Mouse (Mus musculus) neural tube, embryonic 11.5 days (tissue): Measurements from ENCODE around the gene Lrrc31. TPM values are rescaled to one million over a fixed set of nuclear protein-coding genes. Genes with fewer than 3 reads are reported as not detected.

ENCODE experiments used
- ATAC-seq: fragments of 200-750 bp; cut with Nextera tagmentation; 2 replicates; pipeline ENCODE4 v1.8.0; 2017; ENCODE audit warnings: moderate number of reproducible peaks, mild to moderate bottlenecking, moderate TSS enrichment, moderate library complexity; ENCODE audit not compliant: insufficient read depth, low FRiP score, low TSS enrichment
- DNase-seq: peaks from one replicate; pipeline ENCODE4 v3.0.0-alpha.2; 2015; ENCODE audit warnings: low spot score
- H3K27ac ChIP-seq: fragments of 300-500 bp; sonication (generic); 2 replicates; pipeline ENCODE4 v1.5.1; 2014; ENCODE audit warnings: low read depth, mild to moderate bottlenecking, low read length
- H3K27me3 ChIP-seq: fragments of 300-500 bp; sonication (generic); 2 replicates; pipeline ENCODE4 v1.6.1; 2014; ENCODE audit warnings: mild to moderate bottlenecking, low read length, mixed read lengths; ENCODE audit not compliant: control insufficient read depth, insufficient read depth
- H3K36me3 ChIP-seq: fragments of 300-500 bp; sonication (generic); 2 replicates; pipeline ENCODE4 v1.6.1; 2014; ENCODE audit warnings: mild to moderate bottlenecking, low read length, moderate library complexity, mixed read lengths; ENCODE audit not compliant: control insufficient read depth, insufficient read depth
- H3K4me1 ChIP-seq: fragments of 300-500 bp; sonication (generic); 2 replicates; pipeline ENCODE4 v1.6.1; 2014; ENCODE audit warnings: low read length, mixed read lengths; ENCODE audit not compliant: control insufficient read depth, insufficient read depth
- H3K4me2 ChIP-seq: fragments of 300-500 bp; sonication (generic); 2 replicates; pipeline ENCODE4 v1.6.1; 2014; ENCODE audit warnings: low read depth, mild to moderate bottlenecking, moderate library complexity
- H3K4me3 ChIP-seq: fragments of 300-500 bp; sonication (generic); 2 replicates; pipeline ENCODE4 v1.5.1; 2014; ENCODE audit warnings: low read depth, low read length
- H3K9ac ChIP-seq: fragments of 300-500 bp; sonication (generic); 2 replicates; pipeline ENCODE4 v1.6.1; 2014; ENCODE audit warnings: mild to moderate bottlenecking, low read length
- H3K9me3 ChIP-seq: fragments of 300-500 bp; sonication (generic); 2 replicates; pipeline ENCODE4 v1.6.1; 2016; ENCODE audit warnings: low read length; ENCODE audit not compliant: control insufficient read depth
- WGBS: fragments of 180-500 bp; shearing (Covaris S2); extraction: QIAGEN DNeasy Blood & Tissue Kit; methylation state at CpG from one replicate; pipeline ENCODE4 v1.1.7; 2014; 5-methylcytosine and 5-hydroxymethylcytosine counted together
- polyA plus RNA-seq: library from polyadenylated mRNA; unstranded; fragments of >200 nt; fragmentation: Nextera tagmentation; extraction: Ambion mirVana; gene quantifications from 2 replicates; pipeline ENCODE4 v1.2.1, GENCODE M21; 2014

The Lrrc31 gene
- polyA plus RNA-seq, 1 experiment from 2014 or later = not detected

DNA sequence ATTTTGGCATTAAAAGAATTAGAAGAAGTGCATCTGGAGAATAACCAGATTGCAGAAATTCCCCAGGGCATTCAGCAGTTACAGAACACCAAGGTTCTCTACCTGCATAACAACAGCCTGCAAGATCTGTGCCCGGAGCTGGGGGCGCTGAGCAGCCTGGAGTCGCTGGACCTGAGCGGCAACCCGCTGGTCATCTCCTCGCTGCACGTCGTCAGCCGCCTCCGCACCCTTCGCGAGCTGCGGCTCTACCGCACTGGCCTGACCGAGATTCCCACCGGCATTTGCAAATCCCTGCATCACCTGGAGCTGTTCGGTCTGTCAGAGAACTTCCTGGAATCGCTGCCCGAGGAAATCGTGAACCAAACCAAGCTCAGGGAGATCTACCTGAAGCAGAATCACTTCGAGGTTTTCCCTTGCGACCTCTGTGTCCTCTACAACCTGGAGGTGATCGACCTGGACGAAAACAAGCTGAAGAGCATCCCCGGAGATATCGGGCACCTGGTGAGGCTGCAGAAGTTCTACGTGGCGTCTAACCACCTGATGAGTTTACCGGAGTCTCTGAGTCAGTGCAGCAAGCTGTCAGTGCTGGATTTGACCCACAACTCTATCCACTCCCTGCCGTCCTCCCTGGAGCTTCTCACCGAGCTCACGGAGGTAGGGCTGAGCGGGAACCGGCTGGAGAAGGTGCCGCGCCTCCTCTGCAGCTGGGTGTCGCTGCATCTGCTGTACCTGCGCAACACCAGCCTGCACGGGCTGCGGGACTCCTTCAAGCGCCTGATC is 49.4 kb downstream of the Lrrc31 start:
- Histone ChIP-seq H3K4me2 (peak overlapping the region; percentile 67), H3K27ac (no peak overlapping the region), H3K4me3 (peak overlapping the region; percentile 33), H3K9ac (no peak overlapping the region), H3K27me3 (peaks cover 18% of the 10 kb centered on the region), H3K9me3 (no peaks in the 10 kb centered on the region), H3K4me1 (0 out of 2 replicates have a peak, but pooled peaks cover 8% of the 10 kb centered on the region), H3K36me3 (no peaks in the 10 kb centered on the region)
- ATAC-seq = 0 out of 2 replicates have a peak, but pooled peaks have one; percentile 29
- DNase-seq = peak; percentile 28
- WGBS = 2% methylated on average over 41 of the region's 41 CpGs

DNA sequence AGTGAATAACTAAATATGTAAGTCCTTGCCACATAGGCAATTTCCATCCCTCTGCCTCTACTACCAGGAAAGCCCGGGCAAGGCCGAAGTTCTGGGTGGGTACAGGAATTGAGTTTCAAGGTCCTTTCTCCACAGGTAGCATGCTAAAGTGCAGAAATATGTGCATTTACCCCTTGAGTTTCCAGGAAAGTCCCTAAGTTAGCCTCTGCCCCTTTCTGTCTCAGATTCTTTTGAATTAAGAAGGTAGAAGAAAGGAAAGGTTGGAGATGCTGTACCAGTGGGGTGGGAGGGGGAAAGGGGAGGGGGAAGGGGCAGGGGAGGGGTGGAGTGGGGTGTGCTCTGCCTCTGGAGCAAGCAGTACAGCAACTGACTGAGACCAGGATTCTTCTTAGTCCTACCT is 51.2 kb downstream of the Lrrc31 start:
- Histone ChIP-seq H3K9me3 (no peaks in the 10 kb centered on the region), H3K4me3 (no peak overlapping the region), H3K27me3 (peaks cover 18% of the 10 kb centered on the region), H3K4me1 (0 out of 2 replicates have a peak, but pooled peaks cover 8% of the 10 kb centered on the region), H3K36me3 (no peaks in the 10 kb centered on the region), H3K27ac (no peak overlapping the region), H3K4me2 (no peak overlapping the region), H3K9ac (no peak overlapping the region)
- DNase-seq (no peak), ATAC-seq (no peak)
- 98% methylated on average over 2 of the region's 2 CpGs for WGBS

DNA sequence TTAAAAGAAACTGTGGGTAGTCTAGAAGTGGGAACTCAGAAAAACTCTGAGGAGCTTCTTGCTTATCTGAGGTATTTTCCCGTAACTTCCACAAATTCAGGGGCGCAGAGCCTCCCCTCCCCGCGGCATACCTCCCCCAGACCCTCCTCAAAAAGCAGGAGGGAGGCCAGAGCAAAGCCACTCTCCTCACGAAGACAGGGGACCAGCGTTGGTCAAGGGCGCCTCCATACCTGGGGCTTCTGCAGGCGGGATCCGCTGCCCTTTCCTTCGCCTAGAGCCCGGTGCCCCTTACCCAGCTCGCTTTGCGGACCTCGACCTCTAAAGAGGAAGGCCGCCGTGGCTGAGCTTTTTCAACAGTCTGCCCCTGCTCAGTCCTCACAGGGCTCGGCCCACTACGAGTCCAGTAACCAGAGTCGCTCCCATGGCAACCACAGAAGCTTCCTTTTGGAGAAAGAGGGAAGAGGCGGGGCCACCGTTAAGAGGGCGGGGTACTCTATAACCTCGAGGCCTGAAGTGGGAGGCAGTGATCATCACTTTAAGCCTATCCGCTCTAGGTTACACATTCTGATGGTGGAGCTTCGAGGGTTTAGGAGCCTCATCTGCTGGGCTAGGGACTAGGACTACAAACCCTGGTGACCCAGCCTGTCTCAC is 52.1 kb downstream of the Lrrc31 start, which contains the start of gene Lrrc34:
TSS of gene Lrrc34 (minus strand) at position 430 of the 651 bp plus-strand sequence.
- no peaks in the 10 kb centered on the region for H3K36me3 ChIP-seq
- H3K4me2 ChIP-seq = peak within 1 kb of the TSS; percentile 63
- H3K4me3 ChIP-seq = peak within 1 kb of the TSS; percentile 31
- 2% methylated on average over 25 of the region's 25 CpGs for WGBS
- peaks cover 18% of the 10 kb centered on the region for H3K27me3 ChIP-seq
- 0 out of 2 replicates have a peak, but pooled peaks cover 8% of the 10 kb centered on the region for H3K4me1 ChIP-seq
- H3K27ac ChIP-seq = no peak within 1 kb of the TSS
- peak; percentile 92 for ATAC-seq
- H3K9me3 ChIP-seq = no peaks in the 10 kb centered on the region
- peak; percentile 73 for DNase-seq
- H3K9ac ChIP-seq = peak within 1 kb of the TSS; percentile 54

DNA sequence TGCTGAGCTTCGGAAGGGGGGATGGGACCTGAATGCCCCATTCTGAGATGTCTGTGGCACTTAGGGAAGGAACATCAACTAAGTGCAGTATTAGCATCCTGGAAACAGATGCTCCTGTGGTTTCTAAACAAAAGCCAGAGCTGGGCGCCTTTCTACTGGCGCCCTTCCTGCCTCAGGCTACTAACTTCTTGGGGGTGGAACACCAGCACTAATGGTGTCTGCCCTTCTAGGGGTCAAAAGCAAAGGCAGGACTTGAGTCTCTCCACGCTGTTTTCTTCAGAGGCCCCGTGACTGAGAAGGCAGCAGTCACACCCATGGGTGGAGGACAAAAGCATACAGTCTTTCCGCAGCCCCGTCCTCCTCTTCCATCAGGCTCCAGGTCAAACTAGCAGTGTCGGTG is 52.9 kb downstream of the Lrrc31 start:
- Histone ChIP-seq H3K4me1 (0 out of 2 replicates have a peak, but pooled peaks cover 8% of the 10 kb centered on the region), H3K9ac (no peak overlapping the region), H3K4me3 (no peak overlapping the region), H3K27ac (no peak overlapping the region), H3K36me3 (no peaks in the 10 kb centered on the region), H3K27me3 (peaks cover 18% of the 10 kb centered on the region), H3K9me3 (no peaks in the 10 kb centered on the region), H3K4me2 (no peak overlapping the region)
- ATAC-seq (no peak), DNase-seq (no peak)
- WGBS = 46% methylated on average over 8 of the region's 8 CpGs

DNA sequence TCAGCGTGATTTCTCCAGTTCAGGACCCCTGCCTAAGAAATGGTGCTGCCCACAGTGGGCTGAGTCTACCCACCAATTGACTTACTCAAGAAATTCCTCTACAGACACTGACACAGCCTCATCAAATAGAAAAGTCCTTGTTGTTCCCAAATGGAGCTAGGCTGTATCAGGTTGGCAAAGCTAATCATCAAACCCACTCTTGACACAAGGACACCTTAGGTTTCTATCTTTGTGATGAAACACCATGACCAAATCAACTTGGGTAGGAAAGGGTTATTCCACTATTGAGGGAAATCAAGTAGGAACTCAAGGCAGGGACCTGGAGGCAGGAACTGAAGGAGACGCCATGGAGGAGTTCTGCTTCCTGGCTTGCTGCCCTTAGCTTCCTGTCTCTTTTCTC is 55.4 kb downstream of the Lrrc31 start, which contains the start of gene Lrriq4:
TSS of gene Lrriq4 (plus strand) at position 301 of the 400 bp plus-strand sequence.
- no peaks in the 10 kb centered on the region for H3K9me3 ChIP-seq
- no peak within 1 kb of the TSS for H3K4me3 ChIP-seq
- H3K27ac ChIP-seq = no peak within 1 kb of the TSS
- H3K27me3 ChIP-seq = peaks cover under 1% of the 10 kb centered on the region; the same call in 1 of the 2 replicates
- no peaks in the 10 kb centered on the region for H3K4me1 ChIP-seq
- H3K9ac ChIP-seq = no peak within 1 kb of the TSS
- no peaks in the 10 kb centered on the region for H3K36me3 ChIP-seq
- 74% methylated on average over 2 of the region's 2 CpGs for WGBS
- ATAC-seq (no peak), DNase-seq (no peak)
- no peak within 1 kb of the TSS for H3K4me2 ChIP-seq

DNA sequence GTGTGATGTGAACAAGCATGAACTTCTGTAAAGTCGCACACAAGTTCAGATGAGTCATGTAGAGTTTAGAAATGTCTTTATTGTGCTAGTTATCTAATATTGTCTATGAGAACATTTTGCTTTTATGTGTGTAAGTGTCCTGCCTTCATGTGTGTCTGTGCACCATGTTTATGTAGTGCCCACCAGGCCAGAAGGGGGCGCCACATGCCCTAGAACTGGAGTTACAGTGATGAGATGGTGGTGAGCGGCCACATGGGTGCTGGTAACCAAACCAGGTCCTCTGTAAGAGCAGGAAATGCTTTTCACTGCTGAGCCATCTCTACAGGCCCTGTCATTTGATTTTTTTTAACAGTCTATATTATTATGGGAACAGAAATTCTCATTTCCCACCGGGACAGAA is 64.0 kb downstream of the Lrrc31 start:
- H3K27me3 ChIP-seq = no peaks in the 10 kb centered on the region
- no peaks in the 10 kb centered on the region for H3K9me3 ChIP-seq
- no peak for DNase-seq
- no peak overlapping the region for H3K9ac ChIP-seq
- H3K27ac ChIP-seq = no peak overlapping the region
- 78% methylated on average over 4 of the region's 4 CpGs for WGBS
- H3K4me3 ChIP-seq = no peak overlapping the region
- no peaks in the 10 kb centered on the region for H3K4me1 ChIP-seq
- no peaks in the 10 kb centered on the region for H3K36me3 ChIP-seq
- H3K4me2 ChIP-seq = no peak overlapping the region
- no peak for ATAC-seq

DNA sequence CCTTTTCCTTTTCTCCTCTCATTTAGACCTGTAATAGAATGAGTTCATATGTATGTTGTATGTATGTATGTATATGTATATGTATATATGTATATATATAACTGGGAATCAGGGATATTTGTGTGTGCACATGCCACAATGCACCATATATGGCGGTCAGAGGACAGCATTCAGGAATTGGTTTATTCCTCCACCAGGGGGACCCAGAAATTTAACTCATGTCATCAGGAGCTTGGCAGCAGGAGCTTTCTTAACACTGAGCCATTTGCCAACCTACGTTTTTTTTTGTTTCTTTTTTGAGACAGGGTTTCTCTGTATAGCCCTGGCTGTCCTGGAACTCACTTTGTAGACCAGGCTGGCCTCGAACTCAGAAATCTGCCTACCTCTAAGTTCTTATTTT is 66.0 kb downstream of the Lrrc31 start:
- Histone ChIP-seq H3K27ac (no peak overlapping the region), H3K4me1 (no peaks in the 10 kb centered on the region), H3K4me3 (no peak overlapping the region), H3K9me3 (no peaks in the 10 kb centered on the region), H3K36me3 (no peaks in the 10 kb centered on the region), H3K27me3 (no peaks in the 10 kb centered on the region), H3K9ac (no peak overlapping the region), H3K4me2 (no peak overlapping the region)
- DNase-seq = no peak
- WGBS = 64% methylated on average over 3 of the region's 3 CpGs
- no peak for ATAC-seq
